Mouse (Mus musculus): ENCODE measurements around the gene Spg21.
A peak's percentile ranks its signal among the peaks of the same experiment; 100 is the strongest.

Gene Spg21

GRCm38 (mm10) chr9:65479158-65479557 is 18.4 kb downstream of the Spg21 start:
- no peak for DNase-seq (ENCODE audit: low spot score in 2 of 2)

- DNase-seq (ENCODE audit: low spot score in 2 of 2) = no peak
These were observed 19.3 kb downstream of the Spg21 start for GRCm38 (mm10) chr9:65480071-65480470.

- no peak for DNase-seq (ENCODE audit: low spot score in 2 of 2)
These were observed 30.7 kb downstream of the Spg21 start for GRCm38 (mm10) chr9:65491476-65491875.

- no peak for DNase-seq (ENCODE audit: low spot score in 2 of 2)
These were observed 31.6 kb downstream of the Spg21 start for GRCm38 (mm10) chr9:65492351-65492750.

- peak in 1 of 2 experiments; percentile 20 for DNase-seq (ENCODE audit: low spot score in 2 of 2)
These were observed 32.1 kb downstream of the Spg21 start for GRCm38 (mm10) chr9:65492851-65493250.

- DNase-seq (ENCODE audit: low spot score in 2 of 2) = no peak
These were observed 41.4 kb downstream of the Spg21 start for GRCm38 (mm10) chr9:65502146-65502545.

GRCm38 (mm10) chr9:65502721-65503505 is 42.2 kb downstream of the Spg21 start:
- DNase-seq (ENCODE audit: low spot score in 2 of 2) = peak in 1 of 2 experiments; percentile 36

- no peak for DNase-seq (ENCODE audit: low spot score in 2 of 2)
These were observed 47.7 kb downstream of the Spg21 start for GRCm38 (mm10) chr9:65508449-65508848.

GRCm38 (mm10) chr9:65512520-65512919 is 51.8 kb downstream of the Spg21 start:
- peak; percentile 48 to 63 for DNase-seq (ENCODE audit: low spot score in 2 of 2)

- DNase-seq (ENCODE audit: low spot score in 2 of 2) = no peak
These were observed 53.7 kb downstream of the Spg21 start for GRCm38 (mm10) chr9:65514431-65514830.

- no peak for DNase-seq (ENCODE audit: low spot score in 2 of 2)
These were observed 54.1 kb downstream of the Spg21 start for GRCm38 (mm10) chr9:65514851-65515261.

GRCm38 (mm10) chr9:65519807-65520504 is 59.2 kb downstream of the Spg21 start, which contains the start of gene Ankdd1a:
Gene Ankdd1a, minus strand, starts transcription at chr9:65520193.
- DNase-seq (ENCODE audit: low spot score in 2 of 2) = no peak

GRCm38 (mm10) chr9:65520505-65520876 is 59.7 kb downstream of the Spg21 start:
- no peak for DNase-seq (ENCODE audit: low spot score in 2 of 2)

GRCm38 (mm10) chr9:65523611-65524364 is 63.0 kb downstream of the Spg21 start:
- peak; percentile 75 to 83 for DNase-seq (ENCODE audit: low spot score in 2 of 2)

GRCm38 (mm10) chr9:65525445-65526195 is 64.9 kb downstream of the Spg21 start:
- no peak for DNase-seq (ENCODE audit: low spot score in 2 of 2)

GRCm38 (mm10) chr9:65528417-65529038 is 67.8 kb downstream of the Spg21 start:
- no peak for DNase-seq (ENCODE audit: low spot score in 2 of 2)

- DNase-seq (ENCODE audit: low spot score in 2 of 2) = no peak
These were observed 68.9 kb downstream of the Spg21 start for GRCm38 (mm10) chr9:65529659-65530058.

- no peak for DNase-seq (ENCODE audit: low spot score in 2 of 2)
These were observed 70.5 kb downstream of the Spg21 start for GRCm38 (mm10) chr9:65531283-65531682.

- no peak for DNase-seq (ENCODE audit: low spot score in 2 of 2)
These were observed 72.2 kb downstream of the Spg21 start for GRCm38 (mm10) chr9:65532986-65533385.

GRCm38 (mm10) chr9:65534111-65534510 is 73.4 kb downstream of the Spg21 start:
- no peak for DNase-seq (ENCODE audit: low spot score in 2 of 2)

GRCm38 (mm10) chr9:65535191-65535722 is 74.5 kb downstream of the Spg21 start:
- DNase-seq (ENCODE audit: low spot score in 2 of 2) = no peak
